Mouse (Mus musculus) heart, adult 8-10 months (tissue): Measurements from ENCODE around the gene Gm11733. TPM values are rescaled to one million over a fixed set of nuclear protein-coding genes. Genes with fewer than 3 reads are reported as not detected.

Experiments used
- DNase-seq: peaks from one replicate; pipeline ENCODE4 v3.0.0; 2022; ENCODE audit warnings: low spot score
- total RNA-seq, 4 experiments: library from RNA; stranded (reverse); gene quantifications; 2 replicates each; pipeline ENCODE4 v1.2.4; 2022

The Gm11733 gene
- total RNA-seq, 4 experiments from 2014 or later, result 0.11 TPM; not detected in 3

DNA sequence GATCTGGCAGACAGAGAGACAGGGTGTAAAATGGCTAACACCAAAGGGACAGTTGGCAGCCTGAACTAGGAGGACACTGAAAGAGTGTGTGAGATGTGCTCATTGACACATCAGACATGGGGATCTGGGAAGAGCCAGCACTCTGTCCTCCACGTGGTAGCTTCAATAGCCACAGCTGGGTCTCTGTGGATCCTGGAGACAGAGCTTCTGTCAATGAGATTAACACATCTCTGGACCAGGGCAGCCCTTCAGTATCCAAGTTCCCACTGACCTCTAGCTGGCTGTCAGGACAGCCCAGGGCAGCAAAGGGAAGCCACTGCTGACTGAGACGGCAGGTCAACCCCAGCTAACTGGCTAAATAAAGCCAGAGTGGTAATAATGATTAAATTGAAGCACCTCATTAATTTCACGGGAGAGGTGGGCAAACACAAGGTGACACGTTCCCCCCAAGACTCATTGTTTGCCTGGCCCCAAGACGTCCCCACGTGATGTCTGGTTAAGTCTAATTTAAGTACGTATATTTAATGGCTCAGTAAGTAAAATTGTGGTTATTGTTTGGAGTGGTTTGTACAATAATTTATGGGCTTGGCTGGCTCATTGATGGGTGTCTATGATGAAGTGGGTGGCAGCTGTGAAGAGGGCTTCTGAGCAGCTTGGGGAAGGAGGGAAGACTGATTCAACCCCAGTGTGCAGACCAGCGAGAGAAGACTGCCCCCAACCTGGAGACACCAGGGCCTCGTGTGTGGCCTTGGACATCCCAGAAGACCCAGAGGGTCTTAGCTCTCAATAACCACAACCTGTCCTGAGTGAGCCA is 51.5 kb downstream of the Gm11733 start:
- no peak for DNase-seq

GRCm38 (mm10) chr11:117536586-117536985 is 52.4 kb downstream of the Gm11733 start:
- DNase-seq, result peak; percentile 61

Other genes with a start within 250 kb of the Gm11733 start
- 10 to 100 TPM; 27.0 to 32.1 (median 29.7) TPM for gene Tnrc6c, start 169.9 kb downstream of the Gm11733 start, total RNA-seq